Mouse (Mus musculus) gastrocnemius, postnatal 25 days (tissue): ENCODE data around the gene Mmgt2. TPM values are rescaled to one million over a fixed set of nuclear protein-coding genes. Genes with fewer than 3 reads are reported as not detected.
"Not testable (repeated sequence)": the region's sequence is repeated elsewhere in the genome, so short reads cannot be mapped to it uniquely, and the experiment has no call there.

ENCODE experiments used
- DNase-seq: peaks from one replicate; pipeline ENCODE4 v3.0.0; 2022
- total RNA-seq, 2 experiments: library from RNA; stranded (reverse); gene quantifications; 1 replicate in 1 of 2; 2 replicates in 1 of 2; pipeline ENCODE4 v1.2.3; 2021

The Mmgt2 gene
- total RNA-seq, 2 experiments from 2014 or later = 2.8 to 4.2 TPM

DNA sequence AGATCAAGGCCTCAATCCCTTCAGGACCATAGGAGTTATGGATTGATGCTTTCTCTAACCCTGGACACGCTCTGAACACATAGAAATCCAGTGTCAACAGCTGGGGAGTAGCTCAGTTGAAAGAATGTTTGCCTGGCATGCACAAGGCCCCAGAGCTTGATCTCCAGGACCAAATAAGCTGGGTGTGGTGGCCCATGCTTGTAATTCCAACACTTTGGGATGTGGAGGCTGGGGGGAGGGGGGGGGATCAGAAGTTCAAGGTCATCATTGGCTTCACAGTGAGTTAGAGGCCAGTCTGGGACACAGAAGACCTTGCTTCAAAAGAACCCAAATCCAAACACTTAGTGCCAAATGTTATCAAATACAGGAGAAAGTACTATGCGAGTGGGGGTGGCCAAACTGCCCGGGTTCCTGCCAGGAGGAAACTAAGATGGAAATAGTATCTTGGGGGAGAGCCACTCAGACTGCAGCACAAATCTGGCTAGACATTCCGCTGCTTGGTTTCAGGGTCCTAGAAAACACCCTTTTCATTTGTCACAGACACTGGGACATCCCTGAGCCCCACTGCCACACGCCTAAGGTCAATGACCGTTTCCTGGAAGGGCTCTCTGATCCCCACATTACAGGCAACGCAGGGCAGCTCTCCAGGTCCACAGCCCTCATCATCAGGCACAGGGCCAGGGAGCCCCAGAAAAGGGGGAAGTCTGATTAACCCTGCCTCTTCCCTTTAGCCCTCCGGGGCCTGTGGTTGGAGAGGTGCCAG lies 2.6 kb upstream of the Mmgt2 start:
- DNase-seq = peak; percentile 51

GRCm38 (mm10) chr11:62646495-62646843 lies 2.0 kb upstream of the Mmgt2 start:
- DNase-seq = no peak

DNA sequence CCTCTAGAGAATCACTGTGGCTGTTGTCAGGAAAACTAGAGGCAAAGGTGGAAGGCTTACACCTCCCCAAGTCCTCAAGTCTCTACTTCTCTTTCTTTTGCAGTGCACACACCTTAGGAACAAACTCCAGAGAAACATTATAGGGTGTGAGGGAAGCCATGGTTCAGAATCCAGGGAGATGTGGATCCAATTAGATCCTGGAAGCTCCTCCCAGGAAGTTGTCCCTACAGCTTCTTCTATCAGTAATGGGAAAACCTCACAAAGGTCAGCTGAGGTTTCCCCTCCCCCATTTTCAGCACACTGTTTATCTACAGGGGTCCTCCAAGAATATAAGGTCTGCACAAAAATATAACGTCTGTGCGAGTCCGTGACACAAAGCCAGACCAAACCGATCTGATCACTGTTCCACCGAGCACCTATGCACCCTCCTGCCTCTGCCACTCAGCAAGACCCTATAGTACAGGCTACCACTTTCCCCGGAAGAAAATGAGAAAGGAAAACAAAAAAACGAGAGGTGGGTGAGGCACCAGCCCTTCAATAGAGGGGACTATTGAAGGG lies 1.4 kb upstream of the Mmgt2 start:
- no peak for DNase-seq

DNA sequence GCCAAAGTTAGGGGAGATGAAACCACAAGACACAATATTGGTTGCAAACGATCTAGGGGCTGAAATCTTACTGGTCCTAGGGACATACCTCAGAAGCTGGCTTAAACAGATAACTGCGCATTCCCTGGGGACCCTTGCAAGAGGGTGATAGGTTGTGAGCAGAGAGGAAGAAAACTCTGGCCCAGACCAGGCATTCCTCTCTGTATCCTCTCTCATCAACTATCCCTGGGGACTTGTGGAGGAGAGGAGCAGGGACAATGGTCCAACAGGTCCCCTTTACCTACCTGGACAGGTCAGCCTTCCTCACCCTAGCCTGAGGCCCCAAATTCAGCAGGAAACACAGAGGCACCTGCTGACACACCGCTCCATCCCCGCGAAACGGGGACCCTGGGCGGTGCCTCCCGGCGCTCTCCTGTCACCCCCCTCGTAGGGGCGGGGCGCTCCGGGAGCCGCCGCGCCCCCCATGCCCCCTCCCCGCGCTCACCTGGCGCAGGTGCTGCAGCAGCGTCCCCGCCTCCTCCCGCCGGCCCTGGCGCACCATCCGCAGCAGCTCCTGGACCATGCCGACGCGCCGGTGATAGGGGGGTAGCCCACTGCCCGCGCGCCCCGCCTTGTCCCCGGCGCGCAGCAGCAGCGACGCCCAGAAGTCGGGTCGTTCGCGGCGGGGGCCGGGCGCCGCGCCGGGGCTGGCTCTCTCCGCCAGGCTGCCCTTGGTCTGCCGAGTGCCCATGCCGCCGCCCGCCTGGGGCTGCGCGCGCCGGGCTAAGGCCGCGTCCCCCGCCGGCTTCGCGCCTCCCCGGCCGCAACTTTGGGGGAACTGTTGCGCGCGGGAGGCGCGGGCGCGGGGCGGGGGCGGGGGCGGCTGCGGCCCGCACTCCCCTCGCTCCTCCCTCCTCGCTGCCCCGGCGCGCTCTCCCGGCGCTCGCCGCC lies 538 bp upstream of the Mmgt2 start, which contains the start of gene Lrrc75a:
Gene Lrrc75a, minus strand, starts transcription at position 863 of the 930 bp plus-strand sequence.
- DNase-seq = peak; percentile 54

- not testable (repeated sequence) for DNase-seq
Measured at GRCm38 (mm10) chr11:62649803-62650202, 1.3 kb downstream of the Mmgt2 start.

- DNase-seq = no peak
Measured at GRCm38 (mm10) chr11:62651563-62651962, 3.1 kb downstream of the Mmgt2 start.

- no peak for DNase-seq
Measured at GRCm38 (mm10) chr11:62652080-62652479, 3.6 kb downstream of the Mmgt2 start.

DNA sequence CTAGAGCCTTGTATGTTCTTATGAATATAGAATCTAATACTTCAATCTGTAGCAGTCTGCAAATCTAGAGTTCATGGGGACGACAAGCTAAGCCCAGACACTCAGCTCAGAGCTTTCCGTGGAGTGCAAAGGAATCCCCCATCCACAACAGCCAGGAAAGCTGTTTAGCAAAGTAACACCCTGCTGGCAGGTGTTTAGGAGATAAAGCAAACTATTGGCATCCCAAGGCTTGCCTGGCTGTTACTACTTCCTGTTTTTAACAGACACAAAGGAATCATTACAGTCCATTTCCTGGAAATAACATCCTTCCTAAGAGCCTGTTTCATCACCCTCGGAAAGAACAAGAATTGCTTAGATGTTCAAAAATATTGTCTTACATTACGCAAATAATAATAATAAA lies 12.4 kb downstream of the Mmgt2 start:
- no peak for DNase-seq

- DNase-seq = no peak
Measured at GRCm38 (mm10) chr11:62664250-62664649, 15.8 kb downstream of the Mmgt2 start.

DNA sequence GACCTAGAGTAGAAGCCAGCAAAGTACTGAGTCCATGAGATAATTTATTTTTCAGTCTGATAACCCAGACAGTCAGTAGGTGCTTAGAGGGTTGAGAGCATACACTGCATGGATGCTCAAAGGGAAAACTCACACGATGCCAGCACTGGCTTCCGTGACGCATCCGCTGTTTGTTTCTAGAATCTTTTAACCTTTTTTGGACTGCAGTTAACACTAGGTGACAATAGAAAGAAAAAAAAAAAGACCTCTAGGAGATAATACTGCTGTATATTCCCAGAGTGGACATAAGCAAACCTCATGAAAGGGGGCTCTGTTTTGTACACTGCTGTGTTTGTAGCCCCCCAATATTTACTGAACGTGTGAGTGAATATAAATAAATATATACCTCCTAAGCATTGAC lies 20.5 kb downstream of the Mmgt2 start:
- DNase-seq = no peak

GRCm38 (mm10) chr11:62669471-62669870 lies 21.0 kb downstream of the Mmgt2 start:
- no peak for DNase-seq

- no peak for DNase-seq
Measured at GRCm38 (mm10) chr11:62670006-62670405, 21.5 kb downstream of the Mmgt2 start.

DNA sequence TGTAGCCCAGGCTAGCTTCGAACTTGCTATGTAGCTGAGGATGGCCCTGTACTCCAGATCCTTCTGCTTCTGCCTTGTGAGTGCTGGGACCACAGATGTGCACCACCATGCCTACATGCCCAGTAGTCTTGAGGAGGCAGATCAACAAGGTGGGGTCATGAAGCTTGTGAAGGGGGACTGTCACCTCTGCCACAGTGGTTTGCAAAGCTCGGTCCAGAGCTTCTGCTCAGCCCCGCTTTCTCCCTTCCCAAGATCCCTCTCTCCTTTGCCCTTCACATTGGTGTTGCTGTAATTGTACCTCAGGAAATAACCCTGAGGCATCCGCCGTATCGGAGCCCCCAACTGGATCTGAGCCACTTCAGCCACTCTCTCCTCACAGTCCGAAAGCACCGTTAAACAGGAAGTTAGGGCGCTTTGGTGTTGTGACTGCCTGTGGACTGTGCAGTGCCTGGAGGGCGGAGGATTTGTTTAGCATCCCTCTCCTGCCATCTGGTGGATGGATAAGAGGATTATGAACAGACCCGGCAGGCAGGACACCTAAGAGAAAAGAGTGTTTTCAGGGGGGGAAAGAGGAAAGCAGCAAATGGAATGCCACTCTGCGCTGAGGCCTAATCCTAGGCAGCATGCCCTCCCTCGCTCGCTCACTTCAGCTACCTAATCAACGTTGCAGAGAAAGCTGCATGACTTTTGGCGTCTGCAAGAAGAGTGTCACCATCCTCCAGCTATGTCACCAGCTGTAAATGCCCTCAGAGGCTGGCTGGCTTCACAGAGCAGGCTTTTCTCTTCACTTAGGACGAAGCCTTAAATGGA lies 27.2 kb downstream of the Mmgt2 start:
- peak; percentile 48 for DNase-seq

DNA sequence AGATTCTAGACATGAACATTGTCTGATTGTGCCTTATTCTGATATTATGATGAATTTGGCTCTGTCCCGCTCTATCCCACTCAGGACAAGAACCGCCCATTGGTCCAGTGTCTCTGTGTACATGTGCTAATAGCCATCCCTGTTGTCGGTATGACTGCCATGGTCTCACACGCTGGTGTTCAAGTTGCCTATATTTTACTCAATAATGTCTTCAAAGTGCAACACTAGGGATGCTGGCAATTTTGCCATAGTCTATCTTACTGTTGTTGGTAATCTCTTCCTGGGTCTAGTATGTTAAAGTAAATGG lies 27.8 kb downstream of the Mmgt2 start:
- DNase-seq = no peak

- no peak for DNase-seq
Measured at GRCm38 (mm10) chr11:62678778-62679354, 30.4 kb downstream of the Mmgt2 start.

GRCm38 (mm10) chr11:62679954-62680353 lies 31.5 kb downstream of the Mmgt2 start:
- no peak for DNase-seq

- no peak for DNase-seq
Measured at GRCm38 (mm10) chr11:62691592-62691991, 43.1 kb downstream of the Mmgt2 start.

DNA sequence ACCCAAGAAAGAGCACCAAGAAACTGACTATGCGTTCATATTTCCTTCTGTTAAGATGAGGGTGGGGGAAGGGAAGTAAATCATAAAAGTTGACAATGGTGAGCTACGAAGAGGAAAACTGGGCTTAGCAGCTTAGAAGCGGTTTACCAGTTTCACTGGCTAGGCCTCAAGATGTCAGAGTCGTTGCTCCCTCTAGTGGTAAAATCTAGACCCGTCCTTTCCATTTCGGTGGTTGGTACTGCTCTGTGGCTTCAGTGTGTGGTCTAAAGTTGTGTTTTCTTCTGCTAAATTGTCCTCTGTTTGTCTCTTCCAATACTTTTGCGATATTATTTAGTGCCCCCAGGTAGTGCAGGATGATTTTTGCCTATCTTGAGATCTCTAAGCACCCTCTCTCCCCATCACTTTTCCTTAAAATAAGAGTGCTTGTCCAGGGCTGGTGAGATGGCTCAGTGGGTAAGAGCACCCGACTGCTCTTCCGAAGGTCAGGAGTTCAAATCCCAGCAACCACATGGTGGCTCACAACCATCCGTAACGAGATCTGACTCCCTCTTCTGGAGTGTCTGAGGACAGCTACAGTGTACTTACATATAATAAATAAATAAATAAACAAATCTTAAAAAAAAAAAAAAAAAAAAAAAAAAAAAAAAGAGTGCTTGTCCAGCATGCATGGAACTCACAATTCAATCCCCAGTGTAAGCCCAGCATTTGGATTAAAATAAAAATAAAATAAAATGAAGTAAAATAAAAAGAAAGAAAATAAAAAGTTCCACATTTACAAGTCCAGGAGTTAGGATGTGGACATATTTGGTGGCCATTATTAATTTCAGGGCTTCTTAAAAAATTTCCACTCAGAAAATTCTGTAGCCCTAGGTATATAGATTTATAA lies 45.1 kb downstream of the Mmgt2 start:
- DNase-seq = no peak

DNA sequence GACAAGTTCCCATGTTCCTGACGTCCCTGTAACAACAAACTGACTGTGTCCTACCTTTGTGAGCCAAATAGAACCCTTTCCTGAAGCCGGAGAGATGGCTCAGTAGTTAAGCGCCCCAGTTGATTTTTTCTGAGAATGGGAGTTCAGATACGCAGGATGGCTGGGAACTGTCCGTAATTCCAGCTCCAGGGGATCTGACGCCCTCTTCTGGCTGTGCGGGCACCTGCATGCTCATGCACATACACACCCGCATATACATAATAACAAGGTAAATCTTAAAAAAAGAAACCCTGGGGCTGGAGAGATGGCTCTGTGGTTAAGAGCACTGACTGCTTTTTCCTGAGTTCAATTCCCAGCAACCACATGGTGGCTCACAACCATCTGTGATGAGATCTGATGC lies 46.7 kb downstream of the Mmgt2 start:
- no peak for DNase-seq

DNA sequence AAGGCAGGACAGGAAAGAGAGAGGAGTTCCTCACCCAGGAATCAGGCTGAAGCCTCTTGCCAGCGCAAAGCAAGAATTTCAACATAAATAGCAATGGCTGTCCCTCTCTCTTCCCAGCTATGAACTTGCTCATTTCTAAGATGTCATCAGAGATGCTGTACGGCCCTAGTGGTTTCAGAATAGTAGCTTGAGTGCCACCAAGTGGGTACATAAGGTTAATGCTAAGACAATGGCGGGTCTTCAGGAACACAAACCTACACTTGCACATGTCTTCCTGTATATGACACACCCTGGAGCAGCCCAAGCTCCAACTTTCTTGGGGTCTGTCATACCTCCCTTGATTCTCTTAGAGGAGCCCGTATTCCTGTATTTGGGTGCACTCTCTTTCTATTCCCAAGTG lies 51.3 kb downstream of the Mmgt2 start:
- no peak for DNase-seq

DNA sequence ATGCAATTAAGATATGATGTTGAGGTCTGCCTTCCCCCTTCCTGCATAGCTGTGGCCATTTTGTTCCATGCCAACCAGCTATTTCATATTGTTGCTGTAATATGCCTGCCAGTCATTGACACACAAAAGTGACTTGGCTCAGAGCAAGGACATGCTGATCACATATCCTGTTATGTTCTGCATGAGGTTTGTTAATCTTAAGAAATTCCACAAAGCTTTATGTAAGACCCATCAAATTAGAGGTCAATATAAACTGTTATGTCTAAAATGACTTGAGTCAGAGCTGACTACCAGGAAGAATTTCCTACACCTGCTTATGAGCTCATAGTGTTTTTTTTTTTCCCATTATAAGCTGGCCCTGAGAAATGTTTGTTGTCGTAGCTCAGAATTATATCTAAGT lies 52.8 kb downstream of the Mmgt2 start:
- DNase-seq = no peak
